Mouse (Mus musculus) yolk sac, embryonic 10.5 days (tissue): ENCODE measurements around the gene Ankrd13c.
"Not testable (repeated sequence)": the region's sequence is repeated elsewhere in the genome, so short reads cannot be mapped to it uniquely, and the experiment has no call there.

Experiments used
- DNase-seq: peaks from one replicate; pipeline ENCODE4 v3.0.0-alpha.2; 2017; ENCODE audit warnings: low spot score

The Ankrd13c gene

GRCm38 (mm10) chr3:157946843-157947358, at the start of gene Ankrd13c:
Gene Ankrd13c, plus strand, starts transcription at chr3:157947239.
- peak; percentile 93 for DNase-seq

- no peak for DNase-seq
These were observed 49.4 kb upstream of the Ankrd13c start for GRCm38 (mm10) chr3:157897645-157898044.

- DNase-seq: no peak
These were observed 47.1 kb upstream of the Ankrd13c start for GRCm38 (mm10) chr3:157899986-157900385.

GRCm38 (mm10) chr3:157901721-157902120, 45.3 kb upstream of the Ankrd13c start:
- no peak for DNase-seq

- no peak for DNase-seq
These were observed 38.9 kb upstream of the Ankrd13c start for GRCm38 (mm10) chr3:157908166-157908565.

GRCm38 (mm10) chr3:157910262-157910661, 36.8 kb upstream of the Ankrd13c start:
- DNase-seq: no peak

- no peak for DNase-seq
These were observed 34.9 kb upstream of the Ankrd13c start for GRCm38 (mm10) chr3:157912155-157912554.

- no peak for DNase-seq
These were observed 30.7 kb upstream of the Ankrd13c start for GRCm38 (mm10) chr3:157916336-157916735.

GRCm38 (mm10) chr3:157921376-157921775, 25.7 kb upstream of the Ankrd13c start:
- DNase-seq: no peak

- DNase-seq: no peak
These were observed 23.7 kb upstream of the Ankrd13c start for GRCm38 (mm10) chr3:157923268-157923835.

GRCm38 (mm10) chr3:157924692-157925328, 22.2 kb upstream of the Ankrd13c start, which contains the start of gene Cth:
Gene Cth, minus strand, starts transcription at chr3:157925077.
- DNase-seq: peak; percentile 91

- no peak for DNase-seq
These were observed 21.1 kb upstream of the Ankrd13c start for GRCm38 (mm10) chr3:157925706-157926510.

GRCm38 (mm10) chr3:157926761-157927160, 20.3 kb upstream of the Ankrd13c start:
- DNase-seq: no peak

GRCm38 (mm10) chr3:157928731-157929130, 18.3 kb upstream of the Ankrd13c start:
- no peak for DNase-seq

- no peak for DNase-seq
These were observed 17.6 kb upstream of the Ankrd13c start for GRCm38 (mm10) chr3:157929417-157929816.

- peak; percentile 46 for DNase-seq
These were observed 15.4 kb upstream of the Ankrd13c start for GRCm38 (mm10) chr3:157931592-157931991.

- DNase-seq: no peak
These were observed 15.0 kb upstream of the Ankrd13c start for GRCm38 (mm10) chr3:157932074-157932473.

- DNase-seq: not testable (repeated sequence)
These were observed 13.8 kb upstream of the Ankrd13c start for GRCm38 (mm10) chr3:157933223-157933622.

- DNase-seq: no peak
These were observed 12.7 kb upstream of the Ankrd13c start for GRCm38 (mm10) chr3:157934301-157934823.

GRCm38 (mm10) chr3:157938585-157938984, 8.5 kb upstream of the Ankrd13c start:
- DNase-seq: no peak

- peak; percentile 65 for DNase-seq
These were observed 593 bp downstream of the Ankrd13c start for GRCm38 (mm10) chr3:157947383-157948280.
